Mouse (Mus musculus) forebrain, postnatal 0 days (tissue): ENCODE results near the gene Ubac1. TPM values are rescaled to one million over a fixed set of nuclear protein-coding genes. Genes with fewer than 3 reads are reported as not detected.

ENCODE experiments used
- ATAC-seq: fragments of 200-750 bp; cut with Nextera tagmentation; 2 replicates; pipeline ENCODE4 v1.8.0; 2017; ENCODE audit warnings: mild to moderate bottlenecking, moderate library complexity
- DNase-seq: peaks from one replicate; pipeline ENCODE4 v3.0.0-alpha.2; 2015
- H3K27ac ChIP-seq: fragments of 300-500 bp; sonication (generic); 2 replicates; pipeline ENCODE4 v1.5.1; 2014; ENCODE audit warnings: low read depth, mild to moderate bottlenecking, antibody characterized with exemption, low read length, moderate library complexity, mixed read lengths
- H3K27me3 ChIP-seq: fragments of 300-500 bp; sonication (generic); 2 replicates; pipeline ENCODE4 v1.6.1; 2014; ENCODE audit warnings: mild to moderate bottlenecking, low read length, mixed read lengths; ENCODE audit not compliant: insufficient read depth
- H3K36me3 ChIP-seq: fragments of 300-500 bp; sonication (generic); 2 replicates; pipeline ENCODE4 v1.6.1; 2014; ENCODE audit warnings: mild to moderate bottlenecking, moderate library complexity; ENCODE audit not compliant: insufficient read depth
- H3K4me1 ChIP-seq: fragments of 300-500 bp; sonication (generic); 2 replicates; pipeline ENCODE4 v1.6.1; 2014; ENCODE audit warnings: antibody characterized with exemption; ENCODE audit not compliant: insufficient read depth
- H3K4me2 ChIP-seq: fragments of 300-500 bp; sonication (generic); 2 replicates; pipeline ENCODE4 v1.6.1; 2014; ENCODE audit warnings: low read depth, mild to moderate bottlenecking, moderate library complexity
- H3K4me3 ChIP-seq: fragments of 300-500 bp; sonication (generic); 2 replicates; pipeline ENCODE4 v1.5.1; 2014; ENCODE audit warnings: low read depth, low read length, mixed read lengths
- H3K9ac ChIP-seq: fragments of 300-500 bp; sonication (generic); 2 replicates; pipeline ENCODE4 v1.6.1; 2014; ENCODE audit warnings: mild to moderate bottlenecking
- H3K9me3 ChIP-seq: fragments of 300-500 bp; sonication (generic); 2 replicates; pipeline ENCODE4 v1.6.1; 2016; ENCODE audit warnings: low read length
- CTCF ChIP-seq: sonication (generic); IDR thresholded peaks from 2 replicates; pipeline ENCODE4 v1.5.1; 2016; ENCODE audit warnings: antibody characterized with exemption, control low read depth, low read depth
- WGBS: fragments of 180-500 bp; shearing (Covaris S2); extraction: QIAGEN DNeasy Blood & Tissue Kit; methylation state at CpG from one replicate; pipeline ENCODE4 v1.1.7; 2014; 5-methylcytosine and 5-hydroxymethylcytosine counted together
- polyA plus RNA-seq: library from polyadenylated mRNA; unstranded; fragments of >200 nt; fragmentation: Nextera tagmentation; extraction: Ambion mirVana; gene quantifications from 2 replicates; pipeline ENCODE4 v1.2.1, GENCODE M21; 2015
- total RNA-seq: library from RNA; depleted of rRNA; stranded (reverse); fragments of >200 nt; gene quantifications from 2 replicates; pipeline ENCODE4 v1.2.3, GENCODE M21; 2014

Gene Ubac1
- total and polyA plus RNA-seq, 2 experiments from 2014 or later: 121 to 150 TPM

- Histone ChIP-seq H3K27ac (no peak overlapping the region), H3K4me2 (no peak overlapping the region), H3K9me3 (no peaks in the 10 kb centered on the region), H3K36me3 (no peaks in the 10 kb centered on the region), H3K4me1 (no peaks in the 10 kb centered on the region), H3K9ac (no peak overlapping the region), H3K27me3 (0 out of 2 replicates have a peak, but pooled peaks cover 4% of the 10 kb centered on the region), H3K4me3 (no peak overlapping the region)
- TF ChIP-seq CTCF: no peak
- peak; percentile 32; the same call in 1 of the 2 replicates for ATAC-seq
- 50% methylated on average over 9 of the region's 9 CpGs for WGBS
- peak; percentile 40 for DNase-seq
Measured at GRCm38 (mm10) chr2:26044216-26044615, 22.7 kb upstream of the Ubac1 start.

GRCm38 (mm10) chr2:26042603-26043002 lies 21.1 kb upstream of the Ubac1 start:
- Histone ChIP-seq H3K27me3 (peaks cover 4% of the 10 kb centered on the region; the same call in 1 of the 2 replicates), H3K9me3 (no peaks in the 10 kb centered on the region), H3K36me3 (no peaks in the 10 kb centered on the region), H3K27ac (no peak overlapping the region), H3K4me3 (no peak overlapping the region), H3K4me1 (no peaks in the 10 kb centered on the region), H3K4me2 (no peak overlapping the region), H3K9ac (no peak overlapping the region)
- TF ChIP-seq CTCF: no peak
- ATAC-seq (no peak), DNase-seq (no peak)
- WGBS: 85% methylated on average over 3 of the region's 3 CpGs

- DNase-seq: no peak
Measured at GRCm38 (mm10) chr2:26041163-26041810, 19.7 kb upstream of the Ubac1 start.

GRCm38 (mm10) chr2:26039951-26040350 lies 18.4 kb upstream of the Ubac1 start:
- H3K4me2 ChIP-seq: no peak overlapping the region
- no peaks in the 10 kb centered on the region for H3K36me3 ChIP-seq
- no peaks in the 10 kb centered on the region for H3K4me1 ChIP-seq
- H3K9ac ChIP-seq: no peak overlapping the region
- H3K4me3 ChIP-seq: no peak overlapping the region
- ATAC-seq (peak; percentile 84), DNase-seq (peak; percentile 85)
- 0 out of 2 replicates have a peak, but pooled peaks have one; percentile 12 for TF ChIP-seq CTCF
- H3K27me3 ChIP-seq: peaks cover 6% of the 10 kb centered on the region
- H3K9me3 ChIP-seq: no peaks in the 10 kb centered on the region
- 13% methylated on average over 14 of the region's 14 CpGs for WGBS
- H3K27ac ChIP-seq: no peak overlapping the region

More at GRCm38 (mm10) chr2:26041163-26041810, 19.7 kb upstream of the Ubac1 start:
- Histone ChIP-seq H3K9me3 (no peaks in the 10 kb centered on the region), H3K4me2 (no peak overlapping the region), H3K27ac (no peak overlapping the region), H3K27me3 (peaks cover 4% of the 10 kb centered on the region; the same call in 1 of the 2 replicates), H3K4me1 (no peaks in the 10 kb centered on the region), H3K9ac (no peak overlapping the region), H3K4me3 (no peak overlapping the region), H3K36me3 (no peaks in the 10 kb centered on the region)
- ATAC-seq: no peak
- no peak for TF ChIP-seq CTCF
- WGBS: 67% methylated on average over 14 of the region's 14 CpGs

- no peak overlapping the region for H3K27ac ChIP-seq
- no peak for TF ChIP-seq CTCF
- H3K9me3 ChIP-seq: no peaks in the 10 kb centered on the region
- H3K4me3 ChIP-seq: no peak overlapping the region
- DNase-seq (no peak), ATAC-seq (no peak)
- H3K9ac ChIP-seq: no peak overlapping the region
- no peak overlapping the region for H3K4me2 ChIP-seq
- no peaks in the 10 kb centered on the region for H3K36me3 ChIP-seq
- peaks cover 3% of the 10 kb centered on the region for H3K27me3 ChIP-seq
- H3K4me1 ChIP-seq: no peaks in the 10 kb centered on the region
- WGBS: 76% methylated on average over 6 of the region's 6 CpGs
Measured at GRCm38 (mm10) chr2:26037386-26037785, 15.8 kb upstream of the Ubac1 start.

- 87% methylated on average over 15 of the region's 15 CpGs for WGBS
- Histone ChIP-seq H3K27me3 (peaks cover 7% of the 10 kb centered on the region), H3K4me1 (no peaks in the 10 kb centered on the region), H3K27ac (no peak overlapping the region), H3K36me3 (no peaks in the 10 kb centered on the region), H3K9me3 (no peaks in the 10 kb centered on the region), H3K4me3 (no peak overlapping the region), H3K4me2 (no peak overlapping the region), H3K9ac (no peak overlapping the region)
- no peak for ATAC-seq
- TF ChIP-seq CTCF: no peak
- no peak for DNase-seq
Measured at GRCm38 (mm10) chr2:26034344-26035050, 12.9 kb upstream of the Ubac1 start.

- H3K4me2 ChIP-seq: no peak overlapping the region
- H3K36me3 ChIP-seq: no peaks in the 10 kb centered on the region
- DNase-seq: no peak
- H3K9ac ChIP-seq: no peak overlapping the region
- peaks cover 15% of the 10 kb centered on the region for H3K27me3 ChIP-seq
- ATAC-seq: no peak
- H3K4me1 ChIP-seq: no peaks in the 10 kb centered on the region; the same call in 1 of the 2 replicates
- 50% methylated on average over 3 of the region's 3 CpGs for WGBS
- no peak overlapping the region for H3K27ac ChIP-seq
- H3K4me3 ChIP-seq: no peak overlapping the region
- H3K9me3 ChIP-seq: no peaks in the 10 kb centered on the region
- peak; percentile 25; the same call in 1 of the 2 replicates for TF ChIP-seq CTCF
Measured at GRCm38 (mm10) chr2:26030288-26030687, 8.7 kb upstream of the Ubac1 start.
